Mouse (Mus musculus) liver, embryonic 16.5 days (tissue): ENCODE measurements at regions not wholly inside any gene's neighbourhood (a gene's known extent, or its start where the extent isn't known, plus 50 kb on each side); places are given as distances from the start of the nearest gene placed in this dataset.
"Not testable (repeated sequence)": the region's sequence is repeated elsewhere in the genome, so short reads cannot be mapped to it uniquely, and the experiment has no call there.

Source experiments
- ATAC-seq: fragments of 200-750 bp; cut with Nextera tagmentation; 2 replicates; pipeline ENCODE4 v1.8.0; 2017; ENCODE audit warnings: low read depth, mild to moderate bottlenecking, moderate number of reproducible peaks, moderate library complexity
- H3K27ac ChIP-seq: fragments of 300-500 bp; sonication (generic); 2 replicates; pipeline ENCODE4 v1.5.1; 2014; ENCODE audit warnings: mild to moderate bottlenecking, low read length
- H3K27me3 ChIP-seq: fragments of 300-500 bp; sonication (generic); 2 replicates; pipeline ENCODE4 v1.6.1; 2014; ENCODE audit warnings: low read depth, low read length, mixed read lengths; ENCODE audit not compliant: control insufficient read depth, insufficient read depth
- H3K36me3 ChIP-seq: fragments of 300-500 bp; sonication (generic); 2 replicates; pipeline ENCODE4 v1.6.1; 2014; ENCODE audit warnings: mild to moderate bottlenecking; ENCODE audit not compliant: control insufficient read depth, insufficient read depth
- H3K4me1 ChIP-seq: fragments of 300-500 bp; sonication (generic); 2 replicates; pipeline ENCODE4 v1.6.1; 2014; ENCODE audit warnings: low read depth, low read length, mixed read lengths; ENCODE audit not compliant: control insufficient read depth
- H3K4me2 ChIP-seq: fragments of 300-500 bp; sonication (generic); 2 replicates; pipeline ENCODE4 v1.6.1; 2014; ENCODE audit warnings: low read depth, low read length, mixed read lengths
- H3K4me3 ChIP-seq: fragments of 300-500 bp; sonication (generic); 2 replicates; pipeline ENCODE4 v1.5.1; 2014; ENCODE audit warnings: low read depth, mild to moderate bottlenecking, low read length
- H3K9ac ChIP-seq: fragments of 300-500 bp; sonication (generic); 2 replicates; pipeline ENCODE4 v1.6.1; 2014; ENCODE audit warnings: low read depth, low read length
- H3K9me3 ChIP-seq: fragments of 300-500 bp; sonication (generic); replicated peaks from 2 replicates; pipeline ENCODE4 v1.6.1; 2016; ENCODE audit warnings: low read length; ENCODE audit not compliant: control insufficient read depth
- WGBS: fragments of 180-500 bp; shearing (Covaris S2); extraction: QIAGEN DNeasy Blood & Tissue Kit; methylation state at CpG from one replicate; pipeline ENCODE4 v1.1.7; 2014; ENCODE audit not compliant: insufficient replicate concordance; 5-methylcytosine and 5-hydroxymethylcytosine counted together

- no peak for ATAC-seq
- H3K9ac ChIP-seq = no peak overlapping the region
- H3K36me3 ChIP-seq = no peaks in the 10 kb centered on the region
- no peaks in the 10 kb centered on the region for H3K27me3 ChIP-seq
- no peak overlapping the region for H3K4me2 ChIP-seq
- H3K4me3 ChIP-seq = no peak overlapping the region
- H3K27ac ChIP-seq = no peak overlapping the region
- H3K9me3 ChIP-seq = no peaks in the 10 kb centered on the region
- 49% methylated on average over 2 of the region's 2 CpGs for WGBS
- H3K4me1 ChIP-seq = no peaks in the 10 kb centered on the region
Observed at GRCm38 (mm10) chr1:4608824-4609223, 198.9 kb upstream of the Gm37988 start.

- H3K36me3 ChIP-seq = no peaks in the 10 kb centered on the region
- no peak for ATAC-seq
- 39% methylated on average over 4 of the region's 4 CpGs for WGBS
Observed at GRCm38 (mm10) chr1:4613305-4613704, 194.4 kb upstream of the Gm37988 start.

GRCm38 (mm10) chr1:4615286-4615685 is 192.4 kb upstream of the Gm37988 start:
- H3K4me2 ChIP-seq = no peak overlapping the region
- no peak overlapping the region for H3K4me3 ChIP-seq
- WGBS = 58% methylated on average over 1 of the region's 1 CpGs
- H3K4me1 ChIP-seq = no peaks in the 10 kb centered on the region
- H3K27me3 ChIP-seq = no peaks in the 10 kb centered on the region
- no peaks in the 10 kb centered on the region for H3K9me3 ChIP-seq
- no peaks in the 10 kb centered on the region for H3K36me3 ChIP-seq
- ATAC-seq = no peak
- H3K27ac ChIP-seq = no peak overlapping the region
- H3K9ac ChIP-seq = no peak overlapping the region

More at GRCm38 (mm10) chr1:4613305-4613704, 194.4 kb upstream of the Gm37988 start:
- no peak overlapping the region for H3K27ac ChIP-seq
- no peaks in the 10 kb centered on the region for H3K9me3 ChIP-seq
- H3K4me3 ChIP-seq = no peak overlapping the region
- H3K4me2 ChIP-seq = no peak overlapping the region
- H3K9ac ChIP-seq = no peak overlapping the region
- H3K27me3 ChIP-seq = no peaks in the 10 kb centered on the region
- no peaks in the 10 kb centered on the region for H3K4me1 ChIP-seq

- H3K36me3 ChIP-seq = no peaks in the 10 kb centered on the region
- no peaks in the 10 kb centered on the region for H3K4me1 ChIP-seq
- no peak overlapping the region for H3K4me2 ChIP-seq
- H3K9ac ChIP-seq = no peak overlapping the region
- no peaks in the 10 kb centered on the region for H3K27me3 ChIP-seq
- WGBS = 35% methylated on average over 10 of the region's 10 CpGs
- peak; percentile 13; the same call in 1 of the 2 replicates for ATAC-seq
- no peak overlapping the region for H3K27ac ChIP-seq
- no peak overlapping the region for H3K4me3 ChIP-seq
- H3K9me3 ChIP-seq = no peaks in the 10 kb centered on the region
Observed at GRCm38 (mm10) chr1:4617479-4617878, 190.2 kb upstream of the Gm37988 start.

GRCm38 (mm10) chr1:4622408-4622807 is 185.3 kb upstream of the Gm37988 start:
- WGBS = 35% methylated on average over 5 of the region's 5 CpGs
- H3K27me3 ChIP-seq = no peaks in the 10 kb centered on the region
- H3K27ac ChIP-seq = no peak overlapping the region
- no peak overlapping the region for H3K4me2 ChIP-seq
- H3K4me1 ChIP-seq = no peaks in the 10 kb centered on the region
- no peak for ATAC-seq
- H3K9ac ChIP-seq = no peak overlapping the region
- H3K9me3 ChIP-seq = no peaks in the 10 kb centered on the region
- no peaks in the 10 kb centered on the region for H3K36me3 ChIP-seq
- no peak overlapping the region for H3K4me3 ChIP-seq

- no peak for ATAC-seq
- H3K27ac ChIP-seq = no peak overlapping the region
- H3K4me1 ChIP-seq = no peaks in the 10 kb centered on the region
- no peaks in the 10 kb centered on the region for H3K36me3 ChIP-seq
- no peak overlapping the region for H3K4me3 ChIP-seq
- no peak overlapping the region for H3K9ac ChIP-seq
- WGBS = 13% methylated on average over 2 of the region's 2 CpGs
- no peak overlapping the region for H3K4me2 ChIP-seq
- no peaks in the 10 kb centered on the region for H3K27me3 ChIP-seq
- no peaks in the 10 kb centered on the region for H3K9me3 ChIP-seq
Observed at GRCm38 (mm10) chr1:4623268-4623667, 184.4 kb upstream of the Gm37988 start.

GRCm38 (mm10) chr1:4653937-4654336 is 153.8 kb upstream of the Gm37988 start:
- H3K4me3 ChIP-seq = no peak overlapping the region
- 15% methylated on average over 7 of the region's 7 CpGs for WGBS
- no peaks in the 10 kb centered on the region for H3K36me3 ChIP-seq
- H3K9me3 ChIP-seq = no peaks in the 10 kb centered on the region
- ATAC-seq = no peak
- H3K27me3 ChIP-seq = no peaks in the 10 kb centered on the region
- H3K9ac ChIP-seq = no peak overlapping the region
- H3K4me1 ChIP-seq = no peaks in the 10 kb centered on the region
- H3K4me2 ChIP-seq = no peak overlapping the region
- no peak overlapping the region for H3K27ac ChIP-seq

GRCm38 (mm10) chr1:4655252-4655651 is 152.4 kb upstream of the Gm37988 start:
- no peak for ATAC-seq
- H3K4me1 ChIP-seq = no peaks in the 10 kb centered on the region

GRCm38 (mm10) chr1:4656883-4657282 is 150.8 kb upstream of the Gm37988 start:
- H3K27me3 ChIP-seq = no peaks in the 10 kb centered on the region
- H3K9me3 ChIP-seq = no peaks in the 10 kb centered on the region
- no peak overlapping the region for H3K4me2 ChIP-seq
- H3K4me1 ChIP-seq = no peaks in the 10 kb centered on the region
- WGBS = 43% methylated on average over 5 of the region's 5 CpGs
- no peak for ATAC-seq
- H3K4me3 ChIP-seq = no peak overlapping the region
- no peak overlapping the region for H3K9ac ChIP-seq
- H3K27ac ChIP-seq = no peak overlapping the region
- H3K36me3 ChIP-seq = no peaks in the 10 kb centered on the region

More at GRCm38 (mm10) chr1:4655252-4655651, 152.4 kb upstream of the Gm37988 start:
- Histone ChIP-seq H3K4me3 (no peak overlapping the region), H3K4me2 (no peak overlapping the region), H3K36me3 (no peaks in the 10 kb centered on the region), H3K9me3 (no peaks in the 10 kb centered on the region), H3K27me3 (no peaks in the 10 kb centered on the region), H3K27ac (no peak overlapping the region), H3K9ac (no peak overlapping the region)

- not testable (repeated sequence) for H3K36me3 ChIP-seq, H3K27me3 ChIP-seq, H3K9me3 ChIP-seq, H3K27ac ChIP-seq, H3K4me1 ChIP-seq, ATAC-seq, H3K4me3 ChIP-seq, H3K4me2 ChIP-seq, H3K9ac ChIP-seq
- 59% methylated on average over 7 of the region's 7 CpGs for WGBS
Observed at GRCm38 (mm10) chr1:4660081-4660480, 147.6 kb upstream of the Gm37988 start.
